Mouse (Mus musculus) frontal cortex, adult (tissue): ENCODE measurements around the gene Dtd1.

Experiments
- ATAC-seq: cut with Nextera tagmentation; 2 replicates; pipeline ENCODE4 v1.9.2; 2017; ENCODE audit warnings: mild to moderate bottlenecking, moderate library complexity, mixed read lengths; ENCODE audit not compliant: low TSS enrichment

Dtd1 gene

GRCm38 (mm10) chr2:144715211-144715768 lies 115.6 kb downstream of the Dtd1 start:
- ATAC-seq: no peak

GRCm38 (mm10) chr2:144716248-144716647 lies 116.6 kb downstream of the Dtd1 start:
- no peak for ATAC-seq

GRCm38 (mm10) chr2:144718273-144718672 lies 118.6 kb downstream of the Dtd1 start:
- ATAC-seq: no peak

- ATAC-seq: no peak
Observed at GRCm38 (mm10) chr2:144719294-144719693, 119.6 kb downstream of the Dtd1 start.

GRCm38 (mm10) chr2:144719718-144720117 lies 120.0 kb downstream of the Dtd1 start:
- ATAC-seq: no peak

GRCm38 (mm10) chr2:144720407-144720959 lies 120.8 kb downstream of the Dtd1 start:
- no peak for ATAC-seq

GRCm38 (mm10) chr2:144724679-144725078 lies 125.0 kb downstream of the Dtd1 start:
- peak; percentile 84 for ATAC-seq

GRCm38 (mm10) chr2:144727136-144727535 lies 127.4 kb downstream of the Dtd1 start:
- no peak for ATAC-seq

GRCm38 (mm10) chr2:144729776-144730175 lies 130.1 kb downstream of the Dtd1 start:
- no peak for ATAC-seq

GRCm38 (mm10) chr2:144738161-144738560 lies 138.5 kb downstream of the Dtd1 start:
- no peak for ATAC-seq

- ATAC-seq: no peak
Observed at GRCm38 (mm10) chr2:144738576-144738975, 138.9 kb downstream of the Dtd1 start.

- ATAC-seq: no peak
Observed at GRCm38 (mm10) chr2:144740577-144740997, 140.9 kb downstream of the Dtd1 start.

- ATAC-seq: no peak
Observed at GRCm38 (mm10) chr2:144741973-144742372, 142.3 kb downstream of the Dtd1 start.

GRCm38 (mm10) chr2:144743316-144743715 lies 143.6 kb downstream of the Dtd1 start:
- no peak for ATAC-seq

- no peak for ATAC-seq
Observed at GRCm38 (mm10) chr2:144745266-144745665, 145.6 kb downstream of the Dtd1 start.

- peak; percentile 89 for ATAC-seq
Observed at GRCm38 (mm10) chr2:144746046-144746783, 146.5 kb downstream of the Dtd1 start.

- ATAC-seq: no peak
Observed at GRCm38 (mm10) chr2:144753604-144754003, 153.9 kb downstream of the Dtd1 start.

GRCm38 (mm10) chr2:144755016-144755415 lies 155.3 kb downstream of the Dtd1 start:
- peak; percentile 64 for ATAC-seq

- no peak for ATAC-seq
Observed at GRCm38 (mm10) chr2:144760666-144761065, 161.0 kb downstream of the Dtd1 start.

GRCm38 (mm10) chr2:144763706-144764105 lies 164.0 kb downstream of the Dtd1 start:
- no peak for ATAC-seq

- no peak for ATAC-seq
Observed at GRCm38 (mm10) chr2:144764116-144764788, 164.6 kb downstream of the Dtd1 start.

GRCm38 (mm10) chr2:144765219-144765618 lies 165.5 kb downstream of the Dtd1 start:
- ATAC-seq: no peak
